32 mouse cellular contexts compared by ENCODE assay signal in the genomic region with DNA sequence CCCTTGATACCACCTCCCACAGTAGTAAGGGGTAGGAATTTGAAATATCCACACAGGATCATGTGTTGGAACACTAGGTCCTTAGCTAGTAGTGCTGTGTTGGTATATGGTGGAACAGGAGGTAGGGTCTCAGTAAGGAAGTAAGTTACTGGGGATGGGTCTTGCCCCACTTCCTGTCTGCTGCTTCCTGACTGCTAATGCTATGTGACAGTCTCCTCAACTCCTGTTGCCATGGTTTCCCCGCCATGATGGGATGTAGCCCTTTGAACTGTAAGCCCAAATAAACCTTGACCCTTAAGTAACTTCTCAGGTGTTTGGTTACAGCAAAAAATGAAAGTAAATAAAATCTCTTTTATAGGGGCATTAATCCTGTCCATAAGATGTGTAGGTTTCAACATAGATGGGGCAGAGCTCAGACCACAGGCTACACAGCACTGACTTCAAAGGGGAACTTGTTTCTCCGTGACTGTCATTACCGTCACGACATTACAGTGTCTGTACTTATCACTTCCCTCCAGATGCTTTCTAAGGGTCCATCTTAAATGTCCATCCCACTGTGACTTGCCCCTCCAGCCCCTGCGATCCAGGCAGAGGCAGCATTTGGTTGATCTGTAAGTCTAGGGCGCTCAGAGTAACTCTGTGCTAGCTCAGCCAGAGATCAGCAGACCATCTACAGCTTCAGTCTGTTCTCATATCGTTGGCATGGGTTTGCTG. TPM values are rescaled to one million over a fixed set of nuclear protein-coding genes. Genes with fewer than 3 reads are reported as not detected.
DNase-seq lines count a peak whose midpoint lies in the region; ATAC-seq lines count a peak whose summit lies in the region.
"Had no signal": no experiment of that assay in that cellular context is flagged by ENCODE, and none has a peak within 500 bp of the region (broad histone marks: within the 10 kb centered on the region; RNA-seq: fewer than 3 reads in every experiment).

No protein-coding gene starts in this region.

- H3K9ac ChIP-seq in heart, embryonic 11.5 days (ENCODE audit: low read depth, low read length): no peak overlapping the region
- no peak overlapping the region for H3K9ac ChIP-seq in lung, embryonic 15.5 days
- H3K9ac ChIP-seq: embryonic facial prominence, embryonic 15.5 days; forebrain, embryonic 13.5 days; hindbrain, embryonic 15.5 days; limb, embryonic 12.5 days; liver, embryonic 14.5 days; lung, embryonic 14.5 days; midbrain, embryonic 15.5 days had no signal

- peak overlapping the region; percentile 54; the same call in 1 of the 2 replicates for H3K27ac ChIP-seq in heart, embryonic 11.5 days (ENCODE audit: low read depth, low read length)
- no peak overlapping the region for H3K27ac ChIP-seq in lung, embryonic 15.5 days
- H3K27ac ChIP-seq: embryonic facial prominence, embryonic 10.5 days; embryonic facial prominence, embryonic 15.5 days; forebrain, embryonic 13.5 days; heart, adult 2 months; hindbrain, embryonic 10.5 days; hindbrain, embryonic 15.5 days; limb, embryonic 12.5 days; liver, embryonic 14.5 days; midbrain, embryonic 10.5 days; midbrain, embryonic 15.5 days had no signal

- H3K27me3 ChIP-seq in heart, embryonic 11.5 days (ENCODE audit: control insufficient read depth, insufficient read depth, low read length): no peaks in the 10 kb centered on the region
- H3K27me3 ChIP-seq in lung, embryonic 15.5 days: no peaks in the 10 kb centered on the region
- H3K27me3 ChIP-seq: embryonic facial prominence, embryonic 15.5 days; forebrain, embryonic 13.5 days; hindbrain, embryonic 15.5 days; midbrain, embryonic 15.5 days had no signal

- H3K36me3 ChIP-seq in heart, embryonic 11.5 days (ENCODE audit: control insufficient read depth, insufficient read depth, low read length): no peaks in the 10 kb centered on the region
- H3K36me3 ChIP-seq in lung, embryonic 15.5 days: no peaks in the 10 kb centered on the region
- H3K36me3 ChIP-seq: embryonic facial prominence, embryonic 10.5 days; embryonic facial prominence, embryonic 15.5 days; hindbrain, embryonic 10.5 days; hindbrain, embryonic 15.5 days; limb, embryonic 12.5 days; midbrain, embryonic 10.5 days; midbrain, embryonic 15.5 days had no signal

- 72% methylated on average over 7 of the region's 7 CpGs for WGBS in heart, embryonic 11.5 days (ENCODE audit: insufficient replicate concordance)
- WGBS in lung, embryonic 15.5 days: 50% methylated on average over 7 of the region's 7 CpGs

- peaks cover 6% of the 10 kb centered on the region; the same call in 1 of the 2 replicates for H3K4me1 ChIP-seq in heart, embryonic 11.5 days (ENCODE audit: control insufficient read depth, insufficient read depth, low read length)
- H3K4me1 ChIP-seq in lung, embryonic 15.5 days: no peaks in the 10 kb centered on the region
- H3K4me1 ChIP-seq: embryonic facial prominence, embryonic 10.5 days; embryonic facial prominence, embryonic 15.5 days; hindbrain, embryonic 10.5 days; hindbrain, embryonic 15.5 days; limb, embryonic 12.5 days; midbrain, embryonic 10.5 days; midbrain, embryonic 15.5 days had no signal

- no peak overlapping the region for H3K4me2 ChIP-seq in heart, embryonic 11.5 days
- H3K4me2 ChIP-seq in lung, embryonic 15.5 days: no peak overlapping the region
- H3K4me2 ChIP-seq: embryonic facial prominence, embryonic 15.5 days; forebrain, embryonic 13.5 days; hindbrain, embryonic 15.5 days; limb, embryonic 12.5 days; lung, embryonic 14.5 days; midbrain, embryonic 15.5 days had no signal

- no peak for DNase-seq in heart, adult 11 months
- no peak for DNase-seq in lung, postnatal 10 days
- no peak for DNase-seq in embryo, embryonic 10.5 days (ENCODE audit: low spot score)
- DNase-seq in cerebellum, postnatal 10 days: no peak
- no peak for DNase-seq in gastrocnemius, adult 18-20 months (ENCODE audit: low spot score)
- DNase-seq: adrenal gland, postnatal 14 days; cerebellum, adult 11 months; cerebellum, adult 9-10 months; gastrocnemius, postnatal 25 days; heart, adult 2 months; kidney, adult 11 months; kidney, postnatal 25 days; lung, postnatal 36 days; right cerebral cortex, postnatal 25 days; spleen, adult 18-20 months; thymus, postnatal 14 days had no signal

- no peak for ATAC-seq in heart, embryonic 11.5 days (replicated peaks; ENCODE audit: insufficient number of reproducible peaks, low FRiP score, low TSS enrichment)
- peak; percentile 39; the same call in 1 of the 2 replicates for ATAC-seq in lung, embryonic 15.5 days (ENCODE audit: borderline replicate concordance, extremely low read depth, low FRiP score, low TSS enrichment)
- peak; percentile 70 for ATAC-seq in granulocyte monocyte progenitor cell, adult 5-6 weeks (replicated peaks; ENCODE audit: poor library complexity, severe bottlenecking)
- ATAC-seq: CD4-positive, CD25-positive, alpha-beta regulatory T cell, adult 4 months; forebrain, embryonic 13.5 days; inflammation-experienced regulatory T-cells, adult 6 months; midbrain, embryonic 15.5 days had no signal

- H3K9me3 ChIP-seq in heart, embryonic 11.5 days (replicated peaks; ENCODE audit: control insufficient read depth, low read length): no peaks in the 10 kb centered on the region
- no peaks in the 10 kb centered on the region for H3K9me3 ChIP-seq in lung, embryonic 15.5 days
- H3K9me3 ChIP-seq: embryonic facial prominence, embryonic 10.5 days; embryonic facial prominence, embryonic 15.5 days; hindbrain, embryonic 15.5 days; midbrain, embryonic 15.5 days had no signal

- H3K4me3 ChIP-seq in heart, embryonic 11.5 days (ENCODE audit: low read depth, low read length): no peak overlapping the region
- H3K4me3 ChIP-seq in lung, embryonic 15.5 days: no peak overlapping the region
- H3K4me3 ChIP-seq: embryonic facial prominence, embryonic 10.5 days; embryonic facial prominence, embryonic 15.5 days; forebrain, embryonic 13.5 days; heart, adult 2 months; hindbrain, embryonic 10.5 days; hindbrain, embryonic 15.5 days; limb, embryonic 12.5 days; midbrain, embryonic 10.5 days; midbrain, embryonic 15.5 days had no signal

RNA-seq across cellular contexts. Expression of gene Ndrg4, which starts 13.7 kb away (rescaled TPM):
- 225 and 286 TPM in 2 replicates for polyA plus RNA-seq in heart, embryonic 11.5 days (2014; fragmentation: Nextera tagmentation; extraction: Ambion mirVana)
- polyA plus RNA-seq in lung, embryonic 15.5 days (2015; fragmentation: Nextera tagmentation; extraction: Ambion mirVana): 18.5 and 20.4 TPM in 2 replicates
- not detected in 2 replicates for total RNA-seq in granulocyte monocyte progenitor cell, adult 5-6 weeks (2014; fragmentation: Nextera tagmentation)
- not detected in 2 replicates for total RNA-seq in granulocyte monocyte progenitor cell, adult 5-6 weeks (2017)
- 1 to 10 TPM; 3.8 to 6.2 TPM for total RNA-seq in gastrocnemius, adult 18-20 months (2021)
- total RNA-seq: neutrophil, adult 5-6 weeks had no signal

RNA-seq across cellular contexts. Expression of gene Gins3, which starts 29.8 kb away (rescaled TPM):
- 19.5 and 20.1 TPM in 2 replicates for polyA plus RNA-seq in heart, embryonic 11.5 days (2014; fragmentation: Nextera tagmentation; extraction: Ambion mirVana)
- 23.6 and 25.3 TPM in 2 replicates for polyA plus RNA-seq in lung, embryonic 15.5 days (2015; fragmentation: Nextera tagmentation; extraction: Ambion mirVana)
- 11.6 and 12.4 TPM in 2 replicates for total RNA-seq in granulocyte monocyte progenitor cell, adult 5-6 weeks (2014; fragmentation: Nextera tagmentation)
- 25.2 and 25.5 TPM in 2 replicates for total RNA-seq in granulocyte monocyte progenitor cell, adult 5-6 weeks (2017)
- total RNA-seq in gastrocnemius, adult 18-20 months (2021): under 1 TPM; 0.38 to 0.66 TPM

RNA-seq across cellular contexts. Expression of gene Setd6, which starts 52.6 kb away (rescaled TPM):
- polyA plus RNA-seq in heart, embryonic 11.5 days (2014; fragmentation: Nextera tagmentation; extraction: Ambion mirVana): 18.6 and 20.9 TPM in 2 replicates
- polyA plus RNA-seq in lung, embryonic 15.5 days (2015; fragmentation: Nextera tagmentation; extraction: Ambion mirVana): 17.3 and 18.3 TPM in 2 replicates
- total RNA-seq in granulocyte monocyte progenitor cell, adult 5-6 weeks (2014; fragmentation: Nextera tagmentation): 16.6 and 16.8 TPM in 2 replicates
- total RNA-seq in granulocyte monocyte progenitor cell, adult 5-6 weeks (2017): 42.0 and 48.1 TPM in 2 replicates
- total RNA-seq in gastrocnemius, adult 18-20 months (2021): 10 to 100 TPM; 13.5 to 15.6 TPM

Comparison
In these comparisons a context has a peak if more than half of its experiments do, and no peak if none do; other contexts are left out.
1. RNA of gene Ndrg4, which starts 13.7 kb away (total RNA-seq): 3.8 to 6.2 TPM in gastrocnemius, adult 18-20 months; not detected in granulocyte monocyte progenitor cell, adult 5-6 weeks; every median in the first group is over 4 times any median in the second.
2. RNA of gene Gins3, which starts 29.8 kb away (total RNA-seq): 11.6 to 25.5 TPM in granulocyte monocyte progenitor cell, adult 5-6 weeks; 0.38 to 0.66 TPM in gastrocnemius, adult 18-20 months; every median in the first group is over 4 times any median in the second.